Mouse (Mus musculus): ENCODE results near the gene Klf7. TPM values are rescaled to one million over a fixed set of nuclear protein-coding genes. Genes with fewer than 3 reads are reported as not detected.
A peak's percentile ranks its signal among the peaks of the same experiment; 100 is the strongest.

The Klf7 gene
- 100 to 1,000 TPM in 12 of 26 experiments, 10 to 100 TPM in 14; 21.2 to 321 (median 51.0) TPM for total RNA-seq (2018; cell fraction: chromatin; rRNA removed)
- total RNA-seq (2018; cell fraction: cytosol; rRNA removed) = 10 to 100 TPM in 12 of 26 experiments, 1 to 10 TPM in 14; 5.5 to 83.8 (median 9.3) TPM
- 100 to 1,000 TPM in 10 of 26 experiments, 10 to 100 TPM in 16; 18.5 to 284 (median 66.2) TPM for total RNA-seq (2018; cell fraction: nucleus; rRNA removed)
- 4.3 to 10.1 TPM (median 10.1 TPM) in 3 replicates for polyA plus RNA-seq (2018)

- peaks cover 42% of the 10 kb centered on the region for H3K79me2 ChIP-seq (ENCODE audit: inconsistent target)
- no peaks in the 10 kb centered on the region for H3K36me3 ChIP-seq (ENCODE audit: inconsistent target)
- H3K27ac ChIP-seq = peak within 1 kb of the TSS; percentile 95
- 1% methylated on average over 82 of the region's 82 CpGs for WGBS (ENCODE audit: missing documents)
- H3K4me3 ChIP-seq (ENCODE audit: inconsistent target) = peak within 1 kb of the TSS; percentile 80
These were observed at the start of gene Klf7 for GRCm38 (mm10) chr1:64121559-64122465. TSS of gene Klf7 (minus strand) at chr1:64122282.

- Histone ChIP-seq H3K36me3 (ENCODE audit: inconsistent target) (no peaks in the 10 kb centered on the region), H3K4me3 (ENCODE audit: inconsistent target) (no peak overlapping the region), H3K27ac (no peak overlapping the region), H3K79me2 (ENCODE audit: inconsistent target) (no peaks in the 10 kb centered on the region)
- WGBS (ENCODE audit: missing documents) = 92% methylated on average over 5 of the region's 5 CpGs
These were observed 42.5 kb upstream of the Klf7 start for GRCm38 (mm10) chr1:64164526-64165062.

GRCm38 (mm10) chr1:64158766-64159165 is 36.7 kb upstream of the Klf7 start:
- WGBS (ENCODE audit: missing documents) = 77% methylated on average over 3 of the region's 3 CpGs
- H3K79me2 ChIP-seq (ENCODE audit: inconsistent target) = no peaks in the 10 kb centered on the region
- H3K36me3 ChIP-seq (ENCODE audit: inconsistent target) = no peaks in the 10 kb centered on the region
- no peak overlapping the region for H3K4me3 ChIP-seq (ENCODE audit: inconsistent target)
- no peak overlapping the region for H3K27ac ChIP-seq

GRCm38 (mm10) chr1:64149185-64149584 is 27.1 kb upstream of the Klf7 start:
- WGBS (ENCODE audit: missing documents) = 97% methylated on average over 3 of the region's 3 CpGs
- no peak overlapping the region for H3K4me3 ChIP-seq (ENCODE audit: inconsistent target)
- no peak overlapping the region for H3K27ac ChIP-seq
- H3K79me2 ChIP-seq (ENCODE audit: inconsistent target) = no peaks in the 10 kb centered on the region
- no peaks in the 10 kb centered on the region for H3K36me3 ChIP-seq (ENCODE audit: inconsistent target)

- 91% methylated on average over 6 of the region's 6 CpGs for whole genome bisulfite sequencing (ENCODE audit: missing documents)
- no peak overlapping the region for H3K4me3 ChIP-seq (ENCODE audit: inconsistent target)
- no peaks in the 10 kb centered on the region for H3K36me3 ChIP-seq (ENCODE audit: inconsistent target)
- no peak overlapping the region for H3K27ac ChIP-seq
- H3K79me2 ChIP-seq (ENCODE audit: inconsistent target) = no peaks in the 10 kb centered on the region
These were observed 20.8 kb upstream of the Klf7 start for GRCm38 (mm10) chr1:64142691-64143445.

GRCm38 (mm10) chr1:64134439-64134838 is 12.4 kb upstream of the Klf7 start:
- no peak overlapping the region for H3K4me3 ChIP-seq (ENCODE audit: inconsistent target)
- WGBS (ENCODE audit: missing documents) = 45% methylated on average over 1 of the region's 1 CpGs
- no peaks in the 10 kb centered on the region for H3K79me2 ChIP-seq (ENCODE audit: inconsistent target)
- no peak overlapping the region for H3K27ac ChIP-seq
- H3K36me3 ChIP-seq (ENCODE audit: inconsistent target) = no peaks in the 10 kb centered on the region

GRCm38 (mm10) chr1:64126822-64127221 is 4.7 kb upstream of the Klf7 start:
- WGBS (ENCODE audit: missing documents) = 69% methylated on average over 2 of the region's 2 CpGs
- no peaks in the 10 kb centered on the region for H3K36me3 ChIP-seq (ENCODE audit: inconsistent target)
- no peak overlapping the region for H3K4me3 ChIP-seq (ENCODE audit: inconsistent target)
- H3K27ac ChIP-seq = no peak overlapping the region
- no peaks in the 10 kb centered on the region for H3K79me2 ChIP-seq (ENCODE audit: inconsistent target)

GRCm38 (mm10) chr1:64122466-64122830 is 366 bp upstream of the Klf7 start:
- Histone ChIP-seq H3K4me3 (ENCODE audit: inconsistent target) (peak overlapping the region; percentile 43; the same call in 1 of the 2 replicates), H3K36me3 (ENCODE audit: inconsistent target) (no peaks in the 10 kb centered on the region), H3K79me2 (ENCODE audit: inconsistent target) (peaks cover 36% of the 10 kb centered on the region), H3K27ac (peak overlapping the region; percentile 93)
- 29% methylated on average over 9 of the region's 9 CpGs for WGBS (ENCODE audit: missing documents)

GRCm38 (mm10) chr1:64120811-64121515 is 1.1 kb downstream of the Klf7 start:
- Histone ChIP-seq H3K79me2 (ENCODE audit: inconsistent target) (peaks cover 50% of the 10 kb centered on the region), H3K4me3 (ENCODE audit: inconsistent target) (peak overlapping the region; percentile 80), H3K27ac (peak overlapping the region; percentile 95), H3K36me3 (ENCODE audit: inconsistent target) (no peaks in the 10 kb centered on the region)
- 2% methylated on average over 25 of the region's 25 CpGs for WGBS (ENCODE audit: missing documents)

- peak overlapping the region; percentile 80 for H3K4me3 ChIP-seq (ENCODE audit: inconsistent target)
- H3K27ac ChIP-seq = peak overlapping the region; percentile 95
- WGBS (ENCODE audit: missing documents) = under 1% methylated on average over 13 of the region's 13 CpGs
- H3K36me3 ChIP-seq (ENCODE audit: inconsistent target) = no peaks in the 10 kb centered on the region
- peaks cover 56% of the 10 kb centered on the region for H3K79me2 ChIP-seq (ENCODE audit: inconsistent target)
These were observed 1.7 kb downstream of the Klf7 start for GRCm38 (mm10) chr1:64120421-64120810.

GRCm38 (mm10) chr1:64119851-64120250 is 2.2 kb downstream of the Klf7 start:
- Histone ChIP-seq H3K27ac (peak overlapping the region; percentile 95), H3K79me2 (ENCODE audit: inconsistent target) (peaks cover 62% of the 10 kb centered on the region), H3K4me3 (ENCODE audit: inconsistent target) (peak overlapping the region; percentile 80), H3K36me3 (ENCODE audit: inconsistent target) (no peaks in the 10 kb centered on the region)
- WGBS (ENCODE audit: missing documents) = 16% methylated on average over 8 of the region's 8 CpGs

GRCm38 (mm10) chr1:64119358-64119794 is 2.7 kb downstream of the Klf7 start:
- Histone ChIP-seq H3K36me3 (ENCODE audit: inconsistent target) (no peaks in the 10 kb centered on the region), H3K27ac (peak overlapping the region; percentile 95), H3K79me2 (ENCODE audit: inconsistent target) (peaks cover 66% of the 10 kb centered on the region), H3K4me3 (ENCODE audit: inconsistent target) (peak overlapping the region; percentile 80; the same call in 1 of the 2 replicates)
- 79% methylated on average over 7 of the region's 7 CpGs for WGBS (ENCODE audit: missing documents)

GRCm38 (mm10) chr1:64118285-64119170 is 3.6 kb downstream of the Klf7 start:
- H3K4me3 ChIP-seq (ENCODE audit: inconsistent target) = peak overlapping the region; percentile 80; the same call in 1 of the 2 replicates
- peak overlapping the region; percentile 95 for H3K27ac ChIP-seq
- WGBS (ENCODE audit: missing documents) = 22% methylated on average over 6 of the region's 6 CpGs

More at GRCm38 (mm10) chr1:64118285-64119170, 3.6 kb downstream of the Klf7 start:
- Histone ChIP-seq H3K36me3 (ENCODE audit: inconsistent target) (no peaks in the 10 kb centered on the region), H3K79me2 (ENCODE audit: inconsistent target) (peaks cover 75% of the 10 kb centered on the region)
